Mouse (Mus musculus) forebrain, embryonic 10.5 days (tissue): ENCODE measurements around the gene Pdss2. TPM values are rescaled to one million over a fixed set of nuclear protein-coding genes. Genes with fewer than 3 reads are reported as not detected.
"Not testable (repeated sequence)": the region's sequence is repeated elsewhere in the genome, so short reads cannot be mapped to it uniquely, and the experiment has no call there.

Experiments used
- DNase-seq: peaks from one replicate; pipeline ENCODE4 v3.0.0-alpha.2; 2017; ENCODE audit warnings: low spot score; ENCODE audit errors: extremely low spot score
- H3K27ac ChIP-seq: fragments of 300-500 bp; sonication (generic); 2 replicates; pipeline ENCODE4 v1.5.1; 2016; ENCODE audit warnings: mild to moderate bottlenecking
- H3K27me3 ChIP-seq: fragments of 300-500 bp; sonication (generic); 2 replicates; pipeline ENCODE4 v1.6.1; 2016; ENCODE audit warnings: mild to moderate bottlenecking; ENCODE audit not compliant: poor library complexity, severe bottlenecking
- H3K36me3 ChIP-seq: fragments of 300-500 bp; sonication (generic); replicated peaks from 2 replicates; pipeline ENCODE4 v1.6.1; 2016; ENCODE audit warnings: mild to moderate bottlenecking, moderate library complexity
- H3K4me1 ChIP-seq: fragments of 300-500 bp; sonication (generic); 2 replicates; pipeline ENCODE4 v1.6.1; 2016
- H3K4me3 ChIP-seq: fragments of 300-500 bp; sonication (generic); 2 replicates; pipeline ENCODE4 v1.5.1; 2016; ENCODE audit warnings: mild to moderate bottlenecking, moderate library complexity
- H3K9me3 ChIP-seq: fragments of 300-500 bp; sonication (generic); 2 replicates; pipeline ENCODE4 v1.6.1; 2016; ENCODE audit warnings: mild to moderate bottlenecking, moderate library complexity
- WGBS: fragments of 180-500 bp; shearing (Covaris S2); methylation state at CpG from one replicate; pipeline ENCODE4 v1.1.7; 2016; 5-methylcytosine and 5-hydroxymethylcytosine counted together
- polyA plus RNA-seq: library from polyadenylated mRNA; unstranded; fragments of >200 nt; fragmentation: Nextera tagmentation; extraction: Ambion mirVana; gene quantifications from 2 replicates; pipeline ENCODE4 v1.2.1, GENCODE M21; 2016

Pdss2 gene
- polyA plus RNA-seq, 1 experiment from 2014 or later: 17.1 TPM

DNA sequence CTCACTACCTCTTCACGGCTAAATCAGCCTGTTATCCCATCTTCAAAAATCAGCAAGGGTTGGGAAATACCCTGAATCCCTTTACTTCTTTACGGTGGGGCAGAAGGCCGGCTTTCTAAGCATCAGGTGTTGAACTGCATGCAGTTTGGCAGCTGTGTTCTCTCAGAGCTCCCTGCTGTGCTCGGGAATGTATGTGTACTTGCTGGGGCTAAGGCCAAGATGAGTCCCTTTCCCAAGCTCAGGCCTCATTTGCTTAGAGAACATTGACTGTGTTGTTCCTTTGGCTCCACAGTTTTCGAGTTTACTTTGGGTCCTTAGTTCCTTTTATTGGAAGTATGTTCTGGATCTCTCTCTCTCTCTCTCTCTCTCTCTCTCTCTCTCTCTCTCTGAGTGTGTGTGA is 26.7 kb downstream of the Pdss2 start:
- 54% methylated on average over 5 of the region's 5 CpGs for WGBS
- Histone ChIP-seq H3K36me3 (no peaks in the 10 kb centered on the region), H3K9me3 (no peaks in the 10 kb centered on the region), H3K27me3 (no peaks in the 10 kb centered on the region), H3K4me1 (peaks cover 39% of the 10 kb centered on the region), H3K27ac (no peak overlapping the region), H3K4me3 (no peak overlapping the region)
- no peak for DNase-seq

DNA sequence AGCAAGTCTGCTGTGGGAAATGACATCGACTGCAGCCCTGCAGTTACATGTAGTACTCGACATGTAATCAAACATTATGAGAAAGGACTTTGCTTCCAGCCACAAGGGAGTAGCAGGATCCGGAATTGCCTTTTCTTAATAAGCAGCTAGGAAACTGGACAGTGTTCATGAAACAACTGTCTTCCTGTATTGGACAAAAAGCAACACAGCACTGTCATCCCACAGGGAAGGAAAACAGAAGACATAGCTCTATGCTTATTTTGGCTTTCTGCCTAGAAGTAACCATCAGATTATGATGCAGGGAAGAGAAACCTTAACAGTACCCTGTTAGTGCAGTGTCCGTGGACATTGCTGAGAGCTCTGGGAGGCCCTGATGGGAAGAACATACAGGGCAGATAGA is 31.0 kb downstream of the Pdss2 start:
- Histone ChIP-seq H3K36me3 (no peaks in the 10 kb centered on the region), H3K4me3 (no peak overlapping the region), H3K27ac (no peak overlapping the region), H3K27me3 (no peaks in the 10 kb centered on the region), H3K4me1 (peaks cover 6% of the 10 kb centered on the region), H3K9me3 (no peaks in the 10 kb centered on the region)
- DNase-seq: no peak
- WGBS: 94% methylated on average over 4 of the region's 4 CpGs

DNA sequence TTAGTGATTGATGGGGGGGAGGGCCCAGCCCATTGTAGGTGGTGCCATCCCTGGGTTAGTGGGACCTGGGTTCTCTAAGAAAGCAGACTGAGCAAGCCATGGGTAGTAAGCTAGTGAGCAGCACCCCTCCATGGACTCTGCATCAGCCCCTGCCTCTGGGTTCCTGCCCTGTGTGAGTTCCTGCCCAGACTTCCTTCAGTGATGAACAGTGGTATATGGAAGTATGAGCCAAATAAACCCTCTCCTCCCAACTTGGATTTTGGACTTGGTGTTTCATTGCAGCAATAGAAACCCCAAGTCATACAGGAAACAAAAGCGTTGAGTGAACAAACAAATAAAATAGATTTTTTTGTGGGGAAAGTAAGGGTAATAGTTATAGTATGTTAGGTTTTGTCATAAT is 35.7 kb downstream of the Pdss2 start:
- H3K4me3 ChIP-seq, H3K9me3 ChIP-seq, H3K4me1 ChIP-seq, H3K27me3 ChIP-seq, DNase-seq, H3K27ac ChIP-seq, H3K36me3 ChIP-seq: not testable (repeated sequence)
- WGBS: no CpG with 5 or more reads among the region's 1 CpGs

DNA sequence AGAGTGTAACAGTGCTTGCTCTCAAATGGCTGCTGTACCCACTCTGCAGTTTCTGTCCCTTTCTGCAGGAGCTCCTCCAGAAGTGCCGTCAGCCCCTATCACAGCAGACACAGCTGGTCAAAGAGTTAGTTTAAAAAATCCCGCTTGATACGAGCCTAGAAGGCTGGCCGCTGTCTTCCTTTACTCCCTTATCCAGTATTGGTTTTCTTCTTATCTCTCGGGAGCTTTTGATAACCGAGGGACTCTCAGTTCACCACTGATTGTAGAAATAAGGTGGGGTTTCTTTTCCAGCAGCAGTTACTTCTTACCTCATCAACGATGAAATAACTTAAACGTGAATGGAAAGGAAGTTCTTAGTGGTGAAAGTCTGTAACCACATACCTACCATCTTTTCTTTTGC is 36.2 kb downstream of the Pdss2 start:
- WGBS: 93% methylated on average over 8 of the region's 8 CpGs

DNA sequence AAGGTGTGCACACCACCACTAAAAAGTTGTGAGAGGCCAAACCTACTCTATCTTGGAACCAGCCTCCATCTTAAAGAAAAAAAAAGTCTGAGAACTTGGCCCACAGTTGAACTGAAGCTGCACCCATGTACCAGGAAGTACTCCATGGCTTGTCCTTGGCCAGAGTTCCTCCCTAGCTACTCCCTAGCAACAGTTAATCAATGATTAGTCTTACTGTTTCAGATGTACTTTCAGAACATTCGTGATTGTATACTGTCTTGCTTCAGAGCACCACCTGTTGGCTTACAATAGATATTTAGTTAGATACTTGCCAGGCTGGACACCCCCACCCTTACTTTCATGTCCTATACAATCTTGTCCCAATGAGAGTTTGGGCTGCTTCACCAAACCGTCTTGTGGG is 50.0 kb downstream of the Pdss2 start:
- no peaks in the 10 kb centered on the region for H3K36me3 ChIP-seq
- H3K27ac ChIP-seq: no peak overlapping the region
- DNase-seq: no peak
- H3K4me1 ChIP-seq: peaks cover 20% of the 10 kb centered on the region
- peaks cover 4% of the 10 kb centered on the region; the same call in 1 of the 2 replicates for H3K9me3 ChIP-seq
- no peaks in the 10 kb centered on the region for H3K27me3 ChIP-seq
- no peak overlapping the region for H3K4me3 ChIP-seq
- WGBS: 90% methylated on average over 2 of the region's 2 CpGs

More for the DNA sequence above, 36.2 kb downstream of the Pdss2 start:
- not testable (repeated sequence) for H3K9me3 ChIP-seq, DNase-seq, H3K27ac ChIP-seq, H3K27me3 ChIP-seq, H3K4me3 ChIP-seq, H3K4me1 ChIP-seq, H3K36me3 ChIP-seq

DNA sequence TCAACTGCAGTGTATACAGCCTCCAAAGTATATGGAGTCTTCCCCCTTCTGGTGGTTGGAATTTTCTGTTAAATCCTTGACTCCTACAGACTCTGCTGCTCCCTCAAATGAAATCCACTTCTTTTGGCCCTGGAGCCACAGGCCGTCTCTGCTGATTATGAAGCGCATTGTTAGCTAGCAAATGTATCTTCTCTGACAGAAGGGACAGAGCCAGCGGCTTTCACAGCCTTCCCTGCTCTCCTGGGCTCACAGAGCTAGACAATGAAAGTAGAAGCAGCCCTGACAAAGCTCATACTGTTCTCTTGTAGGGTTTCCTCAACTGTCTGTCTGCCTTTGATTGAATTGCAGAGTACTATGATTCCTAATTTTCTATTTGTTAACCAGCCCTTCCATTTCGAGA is 51.1 kb downstream of the Pdss2 start:
- Histone ChIP-seq H3K4me1 (peaks cover 25% of the 10 kb centered on the region), H3K4me3 (no peak overlapping the region), H3K27me3 (no peaks in the 10 kb centered on the region), H3K27ac (peak overlapping the region; percentile 49; the same call in 1 of the 2 replicates), H3K9me3 (peaks cover 4% of the 10 kb centered on the region; the same call in 1 of the 2 replicates), H3K36me3 (no peaks in the 10 kb centered on the region)
- no peak for DNase-seq
- 63% methylated on average over 4 of the region's 4 CpGs for WGBS

DNA sequence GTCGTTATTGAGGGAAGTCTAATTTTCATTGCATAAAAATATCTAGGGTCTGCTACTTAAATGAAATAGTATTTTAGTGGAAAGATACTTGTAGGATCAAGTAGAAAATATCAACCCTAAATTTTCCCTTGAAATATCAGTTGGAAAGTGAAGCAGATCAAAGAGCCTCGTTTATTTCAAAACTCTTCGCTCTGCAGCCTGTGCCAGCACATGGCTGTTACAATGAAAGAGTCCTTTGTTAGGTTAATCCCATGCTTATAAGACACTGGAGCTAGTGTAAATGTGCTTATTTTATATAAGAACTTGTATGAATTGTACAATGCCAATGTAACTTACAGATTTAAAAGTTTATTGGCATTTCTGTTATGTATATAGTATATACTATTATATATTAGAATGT is 51.8 kb downstream of the Pdss2 start:
- no peak for DNase-seq
- H3K4me3 ChIP-seq: no peak overlapping the region
- H3K9me3 ChIP-seq: no peaks in the 10 kb centered on the region
- 56% methylated on average over 3 of the region's 3 CpGs for WGBS
- H3K36me3 ChIP-seq: no peaks in the 10 kb centered on the region
- no peaks in the 10 kb centered on the region for H3K27me3 ChIP-seq
- peaks cover 30% of the 10 kb centered on the region for H3K4me1 ChIP-seq
- no peak overlapping the region for H3K27ac ChIP-seq

DNA sequence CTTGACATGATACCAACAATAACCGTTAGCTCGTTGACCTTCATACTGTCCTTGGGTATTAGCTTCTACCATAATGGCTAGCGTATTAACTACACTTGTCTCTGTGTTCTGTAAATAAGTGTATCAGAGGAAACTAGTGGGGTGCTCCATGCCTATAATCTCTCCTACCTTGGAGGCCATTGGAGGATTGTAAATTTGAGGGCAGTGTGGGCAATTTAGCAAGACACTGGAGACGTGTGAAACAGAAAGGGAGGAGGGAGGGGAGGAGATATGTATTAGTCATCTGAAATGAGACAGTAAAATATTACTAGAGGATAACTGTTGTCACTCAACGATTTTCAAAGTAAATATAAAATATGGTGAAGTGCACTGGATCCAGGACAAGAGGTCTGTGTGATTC is 54.2 kb downstream of the Pdss2 start:
- 88% methylated on average over 5 of the region's 5 CpGs for WGBS
- H3K27me3 ChIP-seq: no peaks in the 10 kb centered on the region
- H3K36me3 ChIP-seq: no peaks in the 10 kb centered on the region
- no peak for DNase-seq
- H3K9me3 ChIP-seq: no peaks in the 10 kb centered on the region
- H3K27ac ChIP-seq: no peak overlapping the region
- no peak overlapping the region for H3K4me3 ChIP-seq
- peaks cover 30% of the 10 kb centered on the region for H3K4me1 ChIP-seq

DNA sequence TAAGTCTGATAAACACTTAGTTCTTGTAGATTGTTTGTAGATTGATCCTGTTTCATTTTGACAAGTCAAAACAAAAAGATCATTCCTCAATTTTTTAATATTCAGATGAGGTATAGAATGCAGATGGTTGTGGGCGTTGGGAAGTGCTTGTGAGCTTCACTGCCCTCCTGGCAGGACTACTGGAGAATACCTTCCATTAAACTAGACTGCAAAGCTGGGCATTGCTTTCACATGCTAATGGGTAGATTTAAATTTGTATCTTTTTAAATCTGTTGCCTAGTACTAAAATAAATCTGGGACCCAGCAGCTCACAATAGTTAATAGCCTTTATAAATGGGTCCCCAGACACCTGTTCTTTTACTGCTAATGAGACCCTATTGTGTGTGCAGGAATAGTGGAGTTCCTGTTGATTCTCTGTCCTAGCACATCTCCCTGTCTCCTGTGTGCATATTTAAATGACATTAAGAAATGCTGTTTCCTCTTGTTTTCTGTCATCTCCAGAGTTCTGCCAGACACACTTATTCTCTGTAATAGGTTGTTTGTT is 54.9 kb downstream of the Pdss2 start:
- H3K27ac ChIP-seq: no peak overlapping the region

DNA sequence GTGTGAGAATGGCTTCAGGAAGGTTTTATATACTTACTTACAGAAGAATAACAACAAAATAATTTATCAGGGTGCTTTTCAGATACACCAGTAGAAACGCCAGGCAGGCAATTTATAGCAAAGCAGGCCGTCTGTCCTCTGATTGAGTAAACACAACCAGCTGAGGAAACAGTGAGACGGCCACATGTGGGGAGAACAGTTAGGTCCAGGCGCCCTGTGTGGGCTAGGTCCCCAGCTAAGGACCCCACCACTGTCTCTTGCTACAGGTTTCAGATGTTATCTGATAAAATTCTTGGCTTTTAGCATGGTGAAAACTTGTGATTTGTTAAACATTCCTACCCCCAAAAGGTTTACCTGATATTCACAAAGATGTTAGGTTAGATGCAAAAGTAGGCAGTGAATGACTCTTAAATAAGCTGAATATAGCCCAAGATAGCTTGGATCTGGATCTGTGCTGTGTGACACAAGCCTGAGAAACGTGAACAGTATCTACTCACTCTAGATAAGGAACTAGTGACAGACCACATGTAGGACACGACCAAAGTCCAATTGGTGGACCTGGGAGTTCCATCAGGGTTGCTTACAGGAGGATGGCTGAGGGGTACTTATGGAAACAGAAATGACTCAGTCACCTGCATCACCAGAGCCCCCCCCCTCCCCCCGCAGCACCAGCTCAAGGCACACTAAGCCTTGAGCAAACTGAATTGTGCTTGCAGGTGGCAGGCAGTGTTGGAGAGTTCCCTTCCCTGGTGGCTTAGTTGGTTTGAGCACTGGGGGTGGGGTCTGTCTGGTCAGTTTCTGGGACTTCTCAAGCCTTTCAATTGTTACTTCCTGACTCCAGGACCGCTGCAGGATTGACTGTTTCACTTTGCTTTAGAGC is 56.2 kb downstream of the Pdss2 start:
- H3K4me1 ChIP-seq: peaks cover 23% of the 10 kb centered on the region
- H3K27ac ChIP-seq: no peak overlapping the region
- H3K4me3 ChIP-seq: no peak overlapping the region
- WGBS: 59% methylated on average over 8 of the region's 8 CpGs
- no peak for DNase-seq
- no peaks in the 10 kb centered on the region for H3K9me3 ChIP-seq
- no peaks in the 10 kb centered on the region for H3K27me3 ChIP-seq
- no peaks in the 10 kb centered on the region for H3K36me3 ChIP-seq

More for the DNA sequence above, 54.9 kb downstream of the Pdss2 start:
- WGBS: 67% methylated on average over 1 of the region's 1 CpGs
- H3K4me1 ChIP-seq: peaks cover 30% of the 10 kb centered on the region
- no peaks in the 10 kb centered on the region for H3K36me3 ChIP-seq
- no peak for DNase-seq
- H3K9me3 ChIP-seq: no peaks in the 10 kb centered on the region
- H3K4me3 ChIP-seq: no peak overlapping the region
- no peaks in the 10 kb centered on the region for H3K27me3 ChIP-seq

DNA sequence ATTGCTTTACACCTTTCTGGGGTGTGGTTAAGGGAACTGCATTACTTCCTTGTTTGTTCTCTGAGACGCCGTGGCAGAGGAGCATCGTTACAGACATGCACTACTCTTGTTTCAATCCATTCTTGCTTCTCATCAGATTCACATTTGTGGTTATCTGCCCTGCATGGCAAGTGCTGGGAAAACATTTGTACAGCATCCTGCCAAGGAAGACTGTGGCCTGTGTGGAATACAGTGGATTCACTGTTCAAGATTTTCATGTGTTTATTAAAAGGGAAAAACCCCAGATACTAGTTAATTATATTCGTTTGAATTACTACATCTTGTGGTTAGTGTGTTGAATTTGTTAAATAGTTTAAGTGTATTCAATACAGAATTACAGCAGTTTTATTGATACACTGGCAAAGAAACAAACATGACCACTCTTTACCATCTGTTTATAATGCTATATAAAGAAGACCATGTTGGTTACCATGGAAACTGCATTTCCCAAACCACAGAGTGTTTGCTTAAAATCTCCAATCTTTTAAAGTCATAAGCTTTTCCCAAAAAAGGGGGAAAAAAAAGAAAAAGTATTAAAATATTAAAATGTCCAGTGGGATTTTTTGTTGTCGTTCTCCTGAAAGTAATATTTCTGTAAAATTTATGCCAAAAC is 58.5 kb downstream of the Pdss2 start:
- Histone ChIP-seq H3K27ac (no peak overlapping the region), H3K36me3 (no peaks in the 10 kb centered on the region), H3K4me1 (peaks cover 17% of the 10 kb centered on the region), H3K4me3 (no peak overlapping the region), H3K27me3 (no peaks in the 10 kb centered on the region), H3K9me3 (no peaks in the 10 kb centered on the region)
- 92% methylated on average over 5 of the region's 5 CpGs for WGBS
- no peak for DNase-seq

DNA sequence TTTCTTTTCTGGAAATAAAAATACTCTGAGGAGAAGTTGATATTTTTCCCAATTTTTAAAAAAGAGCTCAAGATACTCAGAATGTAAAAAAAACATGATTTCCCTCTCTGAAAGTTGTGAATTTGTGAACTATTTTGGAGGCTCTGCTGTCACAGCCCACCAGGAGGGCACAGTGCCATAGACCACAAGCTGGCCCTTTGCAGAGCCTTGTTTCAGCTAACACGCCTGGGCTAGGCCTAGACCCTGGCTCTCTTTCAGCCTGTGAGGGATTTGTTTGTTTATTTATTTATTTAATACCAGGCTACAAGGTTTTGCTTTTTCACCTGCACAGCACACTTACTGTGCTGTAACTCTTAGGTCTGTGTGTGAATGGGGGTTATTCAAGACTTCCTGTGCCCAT is 64.3 kb downstream of the Pdss2 start:
- H3K9me3 ChIP-seq: no peaks in the 10 kb centered on the region
- DNase-seq: no peak
- no peaks in the 10 kb centered on the region for H3K27me3 ChIP-seq
- H3K36me3 ChIP-seq: no peaks in the 10 kb centered on the region
- H3K4me3 ChIP-seq: no peak overlapping the region
- H3K27ac ChIP-seq: no peak overlapping the region
- WGBS: 78% methylated on average over 1 of the region's 1 CpGs
- no peaks in the 10 kb centered on the region for H3K4me1 ChIP-seq

DNA sequence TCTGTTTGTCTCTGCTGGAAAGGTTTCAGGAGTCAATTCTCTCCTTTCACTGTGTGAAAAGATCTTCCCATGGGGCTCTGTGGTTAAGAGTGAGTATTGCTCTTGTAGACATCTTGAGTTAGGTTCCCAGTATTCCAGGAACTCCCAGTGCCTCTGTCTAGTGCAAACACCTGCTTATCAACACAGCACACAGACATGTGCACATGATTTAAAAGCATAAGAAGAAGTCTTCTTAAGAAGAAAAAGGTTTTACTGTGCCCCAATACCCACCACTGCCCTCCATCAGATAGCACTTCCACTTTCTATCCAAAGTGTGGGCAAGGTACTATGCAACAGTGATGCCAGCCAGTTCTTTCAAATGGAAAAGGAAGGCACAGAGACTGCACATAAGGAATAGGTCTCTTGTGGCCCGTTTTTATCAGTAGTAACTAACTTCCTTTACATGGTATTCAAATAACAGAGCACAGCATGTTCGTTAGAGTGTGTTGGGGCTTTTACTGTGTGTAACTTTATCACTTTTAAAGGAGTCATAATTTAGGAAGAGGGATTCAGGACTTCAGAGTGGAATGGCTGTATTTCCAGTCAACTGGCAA is 69.4 kb downstream of the Pdss2 start:
- H3K4me3 ChIP-seq: no peak overlapping the region
- no peaks in the 10 kb centered on the region for H3K36me3 ChIP-seq
- no peak for DNase-seq
- H3K27ac ChIP-seq: no peak overlapping the region
- H3K27me3 ChIP-seq: no peaks in the 10 kb centered on the region
- 85% methylated on average over 2 of the region's 2 CpGs for WGBS
- no peaks in the 10 kb centered on the region for H3K9me3 ChIP-seq
- H3K4me1 ChIP-seq: no peaks in the 10 kb centered on the region
